Mouse (Mus musculus) NIH3T3 (cell line): ENCODE measurements around the gene Hdac11.
A peak's percentile ranks its signal among the peaks of the same experiment; 100 is the strongest.
"Not testable (repeated sequence)": the region's sequence is repeated elsewhere in the genome, so short reads cannot be mapped to it uniquely, and the experiment has no call there.

Experiments used
- DNase-seq: peaks from one replicate; pipeline ENCODE4 v3.0.0-alpha.2; 2012; ENCODE audit warnings: low read depth

The Hdac11 gene

DNA sequence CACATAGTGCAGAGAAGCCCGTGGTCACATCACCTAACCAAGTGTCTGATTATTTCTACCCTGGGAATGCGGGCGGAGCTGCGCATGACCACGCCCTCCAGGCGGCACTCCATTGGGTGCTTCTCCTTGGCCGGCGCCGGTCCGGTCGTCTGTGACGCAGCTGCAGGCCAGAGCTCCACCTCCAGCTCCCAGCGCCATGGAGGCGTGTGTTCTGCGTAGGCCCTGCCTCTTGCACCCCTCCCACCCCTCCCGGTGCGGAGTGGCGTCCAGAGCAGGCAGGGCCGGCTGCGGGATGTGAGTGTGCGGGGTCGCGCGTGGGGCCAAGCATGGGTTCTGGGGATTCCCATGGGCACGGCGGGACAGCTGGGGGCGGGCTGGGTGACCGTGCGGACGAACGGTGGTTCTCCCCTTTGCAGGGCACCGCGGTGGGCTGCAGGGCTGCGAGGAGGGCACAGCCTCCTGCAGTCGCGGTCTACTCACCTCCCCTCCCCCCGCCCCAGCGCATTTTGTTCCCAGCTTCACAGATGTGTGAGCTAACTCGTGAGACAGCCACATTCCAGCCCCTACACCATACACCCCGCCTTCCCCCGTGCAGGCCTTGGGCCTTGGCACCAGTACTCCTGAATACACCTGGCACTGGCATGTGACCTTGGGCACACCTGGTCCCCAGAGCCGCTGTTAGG lies at the start of gene Hdac11:
Gene Hdac11, plus strand, starts transcription at position 112 of the 683 bp plus-strand sequence.
- DNase-seq = peak; percentile 96

DNA sequence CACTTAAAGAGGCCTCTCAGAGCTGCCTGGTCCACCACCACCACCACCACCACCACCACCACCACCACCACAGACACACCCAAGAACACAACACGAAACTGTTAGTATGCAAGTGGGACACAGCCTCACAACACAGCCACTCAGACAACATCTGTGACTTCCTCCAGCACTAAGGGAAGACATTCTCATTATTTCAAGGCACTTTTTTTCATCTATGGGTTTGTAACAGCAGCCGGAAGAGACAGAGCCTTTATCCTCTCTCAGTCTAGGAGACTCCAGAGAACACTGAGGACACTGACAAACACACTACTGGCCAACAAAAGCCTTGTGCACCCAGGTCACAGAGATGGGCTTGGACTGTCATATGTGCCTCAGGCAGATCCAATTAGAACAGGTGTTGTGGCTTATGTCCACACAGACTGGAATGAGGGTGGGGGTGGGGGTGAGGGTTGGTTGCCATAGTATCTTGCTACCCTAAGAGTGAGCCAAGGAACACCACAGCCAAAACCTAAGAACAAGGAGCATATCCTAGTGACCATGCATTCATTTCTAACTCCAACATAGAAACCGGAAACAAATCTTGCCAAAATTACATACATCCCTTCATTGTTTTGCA lies 48.1 kb upstream of the Hdac11 start:
- DNase-seq = no peak

DNA sequence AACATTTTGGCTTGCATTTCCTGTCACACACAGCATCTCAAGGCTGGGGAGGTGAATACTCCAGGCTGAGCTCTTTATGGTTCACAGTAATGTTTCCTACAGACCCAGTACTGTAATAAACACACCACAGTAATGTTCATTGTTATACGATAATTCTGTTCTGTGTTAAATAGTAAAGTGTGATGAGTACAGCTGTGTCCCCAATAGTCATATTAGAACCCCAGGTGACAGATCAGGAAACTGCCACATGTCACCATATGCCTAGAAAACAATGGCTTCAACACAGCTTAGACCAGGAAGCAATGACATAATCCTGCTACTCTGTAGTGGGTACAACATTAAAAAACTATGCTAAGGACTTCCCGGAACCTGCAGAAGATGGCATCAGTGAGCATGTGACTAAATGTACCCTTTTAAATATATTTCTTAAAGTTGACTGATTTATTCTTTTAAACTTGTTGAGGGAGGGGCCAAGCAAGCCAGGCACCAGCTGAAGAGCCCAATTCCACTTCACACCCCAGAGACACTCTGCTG lies 47.5 kb upstream of the Hdac11 start:
- no peak for DNase-seq

DNA sequence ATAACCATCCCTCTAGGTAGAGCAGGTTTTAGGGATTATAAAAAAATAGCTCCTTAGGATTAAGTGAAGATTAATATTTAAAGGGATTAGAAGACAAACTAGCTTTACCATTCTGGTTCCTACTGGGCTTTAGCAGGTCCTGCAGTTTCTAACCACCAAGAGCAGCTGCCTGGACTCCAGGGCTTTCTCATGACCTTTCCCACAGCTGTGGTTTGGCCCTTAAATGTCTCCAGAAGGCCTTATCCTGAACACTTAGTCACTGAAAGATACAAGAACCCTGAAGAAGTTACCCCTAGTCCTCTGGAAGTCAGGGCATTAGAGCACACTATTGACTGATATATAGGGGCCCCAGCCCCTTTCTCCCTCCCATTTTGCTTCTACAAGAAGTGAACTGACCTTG lies 47.0 kb upstream of the Hdac11 start:
- peak; percentile 20 for DNase-seq

DNA sequence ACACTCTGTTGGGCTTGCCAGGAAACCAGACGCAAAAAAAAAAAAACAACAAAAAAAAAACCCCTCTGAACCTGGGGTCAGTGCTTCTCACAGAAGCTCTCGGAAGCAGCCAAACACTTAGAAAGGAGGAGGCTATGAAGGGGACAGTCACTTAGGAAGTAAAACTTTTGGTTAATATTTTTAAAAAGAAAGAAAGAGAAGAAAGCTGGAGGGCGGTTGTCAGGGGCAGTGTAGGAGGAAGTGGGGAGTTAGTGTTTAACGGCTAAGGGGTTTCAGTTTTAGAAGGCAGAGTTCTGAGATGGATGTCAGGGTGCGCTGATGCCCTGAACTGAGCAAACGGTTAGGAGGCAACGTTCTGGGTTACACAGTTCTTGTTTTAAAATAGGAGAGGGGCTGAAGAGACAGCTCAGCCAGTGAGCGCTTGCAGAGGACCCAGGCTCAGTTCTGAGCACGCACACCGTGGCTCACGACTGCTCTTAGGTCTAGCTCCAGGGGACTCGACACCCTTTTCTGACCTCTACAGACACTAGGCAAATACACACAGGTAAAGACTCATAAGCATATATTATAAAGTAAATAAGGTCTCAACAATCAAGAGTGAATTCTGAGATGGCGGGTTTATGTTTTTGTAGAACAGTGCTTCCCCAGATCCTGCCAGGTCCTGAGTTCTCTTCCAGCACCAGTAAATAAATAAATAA lies 46.0 kb upstream of the Hdac11 start:
- DNase-seq = no peak

DNA sequence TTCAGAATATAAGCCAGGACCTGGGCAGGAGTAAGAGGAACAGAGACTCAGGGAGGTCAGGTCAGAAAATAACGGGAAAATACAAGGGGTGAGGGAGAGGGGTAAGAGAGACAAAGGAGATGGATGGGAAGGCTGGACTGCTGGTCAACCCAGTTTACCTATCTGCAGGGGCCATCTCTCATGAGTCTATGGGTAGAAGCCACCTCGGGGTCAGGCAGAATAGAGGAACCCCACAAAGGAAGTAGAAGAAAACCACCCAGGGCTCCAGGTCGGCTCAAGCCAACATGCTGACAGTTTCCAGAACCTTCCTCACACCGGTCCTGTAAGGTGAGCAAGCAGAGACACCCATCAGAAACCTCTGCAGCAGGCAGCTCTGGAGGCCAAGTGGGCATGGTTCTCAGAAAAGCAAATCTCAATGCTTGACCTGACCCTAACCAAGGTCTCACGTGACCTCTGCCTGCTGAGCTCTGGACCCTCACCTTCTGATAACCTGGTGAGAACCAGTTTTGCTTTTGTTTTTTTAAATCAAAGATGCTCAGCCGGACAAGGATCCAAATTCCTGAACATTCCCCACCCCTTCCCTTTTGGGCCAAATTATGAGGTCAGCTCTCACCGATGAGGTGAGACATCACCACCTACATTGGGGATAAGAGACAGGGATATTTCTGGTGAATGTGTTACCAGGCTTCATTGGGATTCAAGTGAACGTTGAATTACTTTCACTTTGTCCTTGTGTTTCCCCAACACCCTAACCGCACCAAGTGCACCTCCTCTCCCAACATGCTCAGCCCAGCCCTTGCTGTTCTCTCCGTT lies 45.1 kb upstream of the Hdac11 start:
- no peak for DNase-seq

DNA sequence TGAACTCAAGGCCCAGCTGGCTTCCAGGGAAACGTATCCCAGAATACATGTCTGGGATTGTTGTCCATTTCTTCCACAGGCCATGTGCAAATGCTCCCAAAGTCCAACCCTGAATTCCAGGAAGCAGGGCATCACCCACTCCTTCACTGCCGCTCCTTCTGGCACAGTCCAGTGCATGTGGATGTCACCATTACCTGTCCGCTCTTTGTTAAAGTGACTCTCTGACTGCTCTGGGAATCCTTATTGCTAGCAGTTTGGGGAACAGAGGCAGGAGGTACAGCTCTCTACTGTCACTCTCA lies 44.6 kb upstream of the Hdac11 start:
- DNase-seq = no peak

DNA sequence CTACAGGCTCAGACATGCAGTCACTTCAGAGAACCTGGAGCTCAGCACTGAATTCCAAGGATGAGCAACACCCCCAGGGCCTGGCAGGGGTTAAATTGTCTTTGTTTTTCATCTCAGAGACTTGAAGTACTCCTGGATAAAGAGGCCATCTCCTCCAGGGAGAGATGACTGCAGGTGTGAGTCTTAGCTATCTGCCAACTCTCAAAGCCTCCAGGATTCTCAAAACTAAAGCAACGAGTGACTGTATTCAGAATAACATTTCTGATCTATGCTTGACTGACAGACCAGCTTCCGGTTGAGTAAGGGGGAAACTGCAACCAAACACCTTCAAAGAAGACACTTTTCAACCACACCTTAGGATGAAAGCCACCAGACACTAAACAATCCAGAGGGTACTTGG lies 41.7 kb upstream of the Hdac11 start:
- DNase-seq = no peak

DNA sequence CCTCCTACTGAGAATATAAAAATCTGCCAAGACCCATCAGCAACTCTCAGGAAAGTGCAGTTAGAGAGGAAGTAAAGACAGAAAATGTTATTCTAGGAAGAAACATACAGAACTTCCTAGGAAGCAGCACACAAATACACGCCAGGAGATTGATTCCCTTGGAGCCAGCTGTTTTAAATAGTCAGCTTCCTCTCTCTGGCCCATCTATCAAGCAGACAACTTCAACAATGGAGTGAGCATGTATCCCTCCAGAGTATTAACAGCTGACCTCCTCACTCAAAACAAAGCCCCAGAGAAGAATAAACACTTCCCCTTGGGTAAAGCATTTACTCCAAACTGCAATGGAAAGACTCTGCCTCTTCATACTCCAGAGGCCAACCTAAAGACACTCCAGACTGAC lies 41.3 kb upstream of the Hdac11 start:
- DNase-seq = no peak

DNA sequence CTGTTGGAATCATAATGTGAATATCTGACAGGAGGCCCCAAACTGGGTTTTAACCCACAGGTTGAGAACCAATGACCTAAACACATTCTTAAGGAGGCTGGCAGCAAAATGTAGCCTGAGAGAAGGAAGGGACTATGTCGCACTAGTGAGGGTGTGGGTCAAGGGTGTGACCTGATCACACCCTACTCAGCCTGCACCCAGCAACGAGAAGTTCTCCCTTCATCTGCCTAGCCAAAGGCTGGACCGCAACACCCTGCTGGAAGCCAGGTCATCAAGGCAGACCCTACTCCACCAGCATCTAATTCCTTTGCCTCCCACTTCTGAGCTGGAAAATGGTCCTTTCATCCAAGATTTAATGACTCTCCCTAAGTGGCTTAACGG lies 40.6 kb upstream of the Hdac11 start:
- no peak for DNase-seq

DNA sequence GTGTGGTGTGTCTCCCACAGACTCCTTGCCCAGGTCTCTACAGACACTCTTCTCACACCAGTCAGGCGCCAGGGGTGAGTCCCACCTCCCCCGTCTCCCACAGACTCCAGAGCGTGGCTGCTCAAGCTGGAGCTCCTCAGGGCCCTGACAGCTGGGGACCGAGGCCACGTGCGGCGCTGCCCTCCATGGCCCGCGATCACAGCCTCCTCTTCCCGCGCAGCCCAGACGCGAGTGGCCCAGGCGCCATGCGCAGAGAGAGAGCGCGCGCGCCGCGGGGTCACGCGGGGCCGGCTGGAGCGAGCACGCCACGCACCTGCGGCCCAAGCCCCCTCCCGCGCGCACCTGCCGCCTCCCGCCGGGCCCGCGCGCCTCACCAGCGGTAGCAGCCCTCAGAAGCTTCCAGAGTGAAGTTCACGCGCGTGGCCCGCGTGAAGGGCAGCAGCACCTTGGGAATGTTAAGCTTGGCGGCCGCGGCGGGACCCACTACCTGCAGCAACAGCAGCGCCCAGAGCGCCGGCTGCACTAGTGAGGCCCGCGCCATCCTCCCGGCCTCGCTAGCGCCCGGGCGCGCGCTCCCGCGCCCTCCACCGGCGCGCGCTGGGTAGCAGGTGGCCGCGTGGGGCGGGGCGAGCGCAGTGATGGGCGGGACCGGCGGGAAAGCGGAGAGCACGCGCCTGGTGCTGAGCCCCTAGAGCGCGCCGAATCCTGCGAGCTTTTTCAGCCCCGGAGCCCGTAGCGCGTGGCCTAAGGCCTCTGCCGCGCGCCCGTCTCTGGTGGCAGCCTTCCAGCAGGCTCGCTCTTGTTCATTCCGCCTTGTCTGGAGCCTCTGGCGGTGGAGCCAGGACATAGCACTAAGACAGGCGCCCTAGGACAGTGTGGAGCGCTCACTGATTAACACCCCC lies 40.0 kb upstream of the Hdac11 start, which contains the start of gene Nup210:
Gene Nup210, minus strand, starts transcription at position 586 of the 902 bp plus-strand sequence.
- peak; percentile 45 for DNase-seq

DNA sequence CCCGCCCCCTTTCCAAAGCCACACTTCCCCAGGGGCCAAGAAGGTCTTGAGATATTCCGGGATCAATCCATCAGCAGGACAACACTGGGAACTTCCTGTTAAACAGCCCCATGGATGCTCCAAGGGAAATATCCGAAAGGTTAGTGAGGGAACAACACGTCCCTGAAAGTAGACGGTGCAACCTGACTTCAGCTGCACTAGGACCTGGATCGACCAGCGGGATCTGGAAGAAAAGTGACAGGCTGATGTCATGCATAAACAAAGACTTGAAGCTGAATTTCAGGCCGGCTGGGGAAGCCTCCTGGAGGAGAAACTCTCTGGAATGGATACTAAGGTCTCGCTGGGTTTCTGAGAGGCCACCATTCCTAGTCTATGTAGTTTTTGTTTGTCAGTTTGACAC lies 39.3 kb upstream of the Hdac11 start:
- no peak for DNase-seq

DNA sequence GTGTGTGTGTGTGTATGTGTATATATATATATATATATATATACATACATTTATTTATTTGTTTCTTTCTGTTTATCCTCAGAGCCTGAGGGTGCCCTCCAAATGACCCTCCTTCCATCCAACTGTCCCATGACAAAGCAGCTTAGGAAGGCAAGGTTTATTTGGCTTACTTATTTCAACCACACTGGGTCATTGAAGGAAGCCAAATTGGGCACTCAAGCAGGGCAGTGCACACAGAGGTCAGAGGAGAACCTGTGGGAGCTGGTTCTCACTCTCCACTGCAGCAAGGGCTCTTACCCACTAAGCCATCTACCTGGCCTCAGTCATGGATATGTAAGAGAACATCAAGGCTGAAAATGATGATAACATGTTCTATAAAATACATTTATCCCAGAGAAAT lies 37.9 kb upstream of the Hdac11 start:
- no peak for DNase-seq

DNA sequence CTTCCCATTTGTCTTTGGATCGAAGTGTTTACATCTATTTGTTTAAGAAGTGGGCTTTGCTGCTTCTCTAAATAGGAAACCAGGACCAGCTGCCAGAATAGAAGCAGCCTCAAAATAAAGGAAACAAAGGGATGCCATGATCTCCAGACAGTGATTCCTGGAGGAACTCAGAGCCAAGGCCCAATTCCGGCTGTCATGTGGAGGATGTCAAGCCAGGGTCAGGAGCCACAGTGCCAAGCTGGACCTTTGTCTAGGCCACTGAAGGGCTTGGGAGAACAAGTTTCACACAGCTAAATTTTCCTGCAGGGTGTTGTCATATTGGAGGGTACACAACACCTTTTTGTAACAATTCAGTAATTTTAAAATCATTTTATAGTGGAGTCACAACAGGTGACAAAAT lies 36.3 kb upstream of the Hdac11 start:
- no peak for DNase-seq

DNA sequence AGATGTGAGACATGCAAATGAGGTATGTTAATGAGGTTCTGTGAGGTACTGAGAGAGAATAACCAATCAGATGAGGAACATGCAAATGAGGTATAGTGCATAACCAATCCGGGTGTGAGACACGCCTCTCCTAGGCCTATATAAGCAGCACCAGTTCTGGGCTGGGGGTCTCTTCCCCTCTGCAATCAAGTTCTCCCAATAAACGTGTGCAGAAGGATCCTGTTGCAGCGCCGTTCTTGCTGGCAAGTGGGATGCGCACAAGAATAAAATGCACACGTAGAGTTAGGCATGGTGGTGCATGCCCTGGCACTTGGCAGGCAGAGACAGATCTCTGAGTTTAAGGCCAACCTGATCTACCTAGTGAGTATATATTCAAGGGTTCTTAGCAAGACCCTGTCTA lies 35.4 kb upstream of the Hdac11 start:
- not testable (repeated sequence) for DNase-seq

DNA sequence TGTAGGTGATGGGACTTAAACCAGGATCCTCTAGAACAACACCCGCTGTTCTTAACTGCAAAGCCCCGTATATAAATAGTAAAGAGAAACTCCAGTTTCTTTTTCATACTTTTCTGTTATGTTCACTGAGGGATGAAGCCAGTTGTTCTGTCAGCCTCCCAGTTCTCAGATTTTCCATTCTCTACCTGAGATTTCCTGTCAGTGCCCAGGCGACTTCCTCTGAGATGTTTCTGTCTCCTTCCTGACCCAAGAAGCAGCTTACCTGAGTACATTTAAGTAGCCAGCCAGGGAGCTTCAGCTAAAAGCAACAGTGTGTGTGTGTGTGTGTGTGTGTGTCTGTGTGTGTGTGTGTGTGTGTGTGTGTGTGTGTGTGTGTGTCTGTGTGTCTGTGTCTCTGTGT lies 33.0 kb upstream of the Hdac11 start:
- no peak for DNase-seq

DNA sequence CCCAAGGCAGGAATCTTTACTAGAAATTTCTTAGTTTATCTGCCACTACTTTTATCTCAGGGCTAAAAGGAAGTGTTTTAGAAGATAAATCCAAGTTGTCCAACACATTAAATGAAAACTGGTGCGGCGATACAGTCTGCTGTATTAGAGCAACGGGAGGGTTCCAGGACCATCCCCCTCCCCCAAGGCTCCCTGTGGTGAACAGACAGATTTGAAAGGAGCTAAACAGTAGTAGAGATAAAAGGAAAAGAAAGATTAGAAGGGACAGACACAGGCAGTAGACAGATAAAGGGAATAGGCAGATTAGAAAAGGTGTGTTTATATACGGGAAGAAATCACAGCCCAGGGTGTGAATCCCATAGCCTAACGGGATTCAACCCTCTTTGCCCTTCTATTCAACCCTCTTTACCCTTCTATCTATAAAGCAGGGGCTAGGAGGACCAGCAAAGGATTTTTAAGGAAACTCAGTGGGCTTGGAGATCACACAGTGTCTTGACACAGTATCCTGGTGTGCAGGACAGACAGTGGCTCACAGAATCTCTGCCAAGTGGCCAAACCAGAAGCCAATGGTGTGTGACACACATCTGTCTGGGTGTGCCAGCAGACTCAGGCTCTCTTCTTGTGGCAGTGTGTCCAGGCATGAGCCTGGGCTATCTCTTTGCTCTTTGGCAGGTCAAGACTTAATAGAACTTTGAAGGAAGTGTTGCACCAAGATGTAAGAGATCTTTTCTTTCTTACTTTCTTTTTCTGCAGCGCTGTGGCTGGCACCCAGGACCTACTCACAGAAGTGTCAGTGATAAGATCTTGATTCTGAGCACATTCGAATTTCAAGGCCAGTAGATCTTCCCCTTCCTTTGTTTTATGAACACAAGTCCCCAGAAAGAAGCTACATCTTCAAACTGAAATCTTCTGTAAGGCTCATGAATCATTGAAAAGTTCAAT lies 31.9 kb upstream of the Hdac11 start:
- DNase-seq = no peak

DNA sequence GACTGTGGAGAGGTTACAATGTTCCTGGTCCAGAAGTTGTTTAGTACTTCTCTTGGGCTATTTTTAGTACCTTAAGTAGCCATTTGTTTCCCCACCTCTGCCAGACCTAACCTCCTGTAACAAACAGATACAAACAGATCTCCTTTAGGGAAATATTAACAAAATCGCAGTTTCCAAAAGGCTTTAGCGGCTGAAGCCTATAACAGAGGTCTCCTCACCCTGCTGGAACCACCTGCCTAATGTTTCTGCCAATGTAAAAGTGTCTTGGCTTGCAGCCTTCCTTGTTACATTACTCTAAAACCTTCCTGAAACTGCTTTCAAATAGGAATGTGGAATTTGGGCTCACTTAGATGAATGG lies 31.3 kb upstream of the Hdac11 start:
- DNase-seq = no peak

DNA sequence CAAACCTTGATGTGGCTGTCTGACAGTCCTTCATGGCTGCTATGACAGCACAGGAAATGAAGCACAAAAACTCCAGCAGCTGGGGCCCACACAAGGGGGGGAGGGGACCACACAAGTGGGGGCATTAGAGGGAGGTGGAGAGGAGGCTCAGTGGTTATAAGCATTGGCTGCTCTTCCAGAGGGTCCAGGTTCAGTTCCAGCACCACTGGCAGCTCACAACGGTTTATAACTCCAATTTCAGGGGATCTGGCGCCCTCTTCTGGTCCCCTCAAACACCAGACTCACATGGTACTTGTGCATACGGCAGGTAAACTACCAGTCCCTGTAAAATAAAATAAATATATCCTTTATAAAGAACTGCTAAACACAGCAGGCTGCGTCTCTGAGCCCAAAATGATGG lies 27.5 kb upstream of the Hdac11 start:
- DNase-seq = no peak

DNA sequence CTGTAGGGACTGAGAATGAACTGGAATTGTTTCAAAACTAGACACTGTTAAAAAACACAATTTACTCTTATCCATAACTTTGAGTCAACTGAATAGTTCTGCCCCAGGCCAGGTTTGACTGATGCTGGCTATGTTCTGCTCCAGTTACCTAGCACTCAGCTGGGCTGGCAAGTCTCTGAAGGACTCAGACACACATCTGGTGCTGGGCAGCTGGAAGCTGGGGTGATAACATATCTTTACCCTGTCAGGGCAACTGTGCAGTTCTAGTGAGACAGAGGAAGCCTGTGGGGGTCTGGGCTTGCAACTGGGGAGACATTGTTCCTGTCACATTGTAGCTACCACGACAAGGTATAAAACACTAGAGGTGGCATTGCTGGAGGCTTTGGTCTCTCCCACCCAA lies 25.6 kb upstream of the Hdac11 start:
- no peak for DNase-seq
